In the genomic region with DNA sequence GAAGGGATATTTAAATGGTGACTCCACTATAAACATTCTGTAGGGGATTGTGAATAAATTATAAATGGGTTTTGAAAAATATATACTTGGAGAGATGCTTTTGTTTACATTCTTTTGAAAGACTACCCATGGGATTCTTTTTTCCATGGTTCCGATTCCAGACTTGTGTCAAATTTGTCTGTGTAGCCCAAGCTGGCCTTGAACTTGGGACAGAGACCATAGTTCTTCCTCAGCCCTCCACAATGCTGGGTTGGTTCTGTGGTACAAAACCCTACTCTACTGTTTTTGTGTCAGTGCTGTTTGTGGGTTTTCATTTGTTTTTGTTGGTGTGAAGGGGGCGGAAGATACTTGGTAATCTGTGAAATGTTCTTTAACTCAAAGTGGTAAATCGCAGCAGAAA, we compare ENCODE assay signal across 8 mouse cellular contexts. TPM values are rescaled to one million over a fixed set of nuclear protein-coding genes. Genes with fewer than 3 reads are reported as not detected.
DNase-seq lines count a peak whose midpoint lies in the region; ATAC-seq and TF ChIP-seq lines count a peak whose summit lies in the region.

No protein-coding gene starts in this region.

- peak overlapping the region; percentile 71; the same call in 1 of the 2 replicates for H3K27ac ChIP-seq in testis, adult 2 months (ENCODE audit: control insufficient read depth, insufficient read depth, low read depth, low read length)
- H3K27ac ChIP-seq in liver, embryonic 11.5 days (ENCODE audit: low read depth, low read length): peak overlapping the region; percentile 98

- whole genome bisulfite sequencing in liver, embryonic 11.5 days: 38% methylated on average over 3 of the region's 3 CpGs

- peaks cover 55% of the 10 kb centered on the region for H3K36me3 ChIP-seq in erythroblast, embryonic 14.5 days (ENCODE audit: control insufficient read depth)
- H3K36me3 ChIP-seq in testis, adult 2 months (ENCODE audit: control insufficient read depth, insufficient read depth, low read length): no peaks in the 10 kb centered on the region
- no peaks in the 10 kb centered on the region for H3K36me3 ChIP-seq in liver, embryonic 11.5 days (ENCODE audit: control insufficient read depth, insufficient read depth, low read length)

- peaks cover 59% of the 10 kb centered on the region for H3K4me1 ChIP-seq in erythroblast, embryonic 14.5 days (ENCODE audit: control insufficient read depth)
- H3K4me1 ChIP-seq in testis, adult 2 months (ENCODE audit: control insufficient read depth, insufficient read depth, low read length): peaks cover 2% of the 10 kb centered on the region; the same call in 1 of the 2 replicates
- H3K4me1 ChIP-seq in liver, embryonic 11.5 days (replicated peaks; ENCODE audit: control insufficient read depth, insufficient read depth, low read length): peaks cover 26% of the 10 kb centered on the region

- H3K4me3 ChIP-seq in erythroblast, embryonic 14.5 days (replicated peaks): peak overlapping the region; percentile 100
- peak overlapping the region; percentile 79; the same call in 1 of the 2 replicates for H3K4me3 ChIP-seq in testis, adult 2 months (ENCODE audit: control insufficient read depth, low read depth, low read length)
- H3K4me3 ChIP-seq in liver, embryonic 11.5 days (ENCODE audit: low read depth, low read length): peak overlapping the region; percentile 98

- no peak for TF ChIP-seq CTCF in testis, adult 2 months (IDR thresholded peaks at IDR 0.05; ENCODE audit: control insufficient read depth, insufficient read depth, insufficient replicate concordance, low read depth, low read length)

- H3K4me2 ChIP-seq in liver, embryonic 11.5 days: peak overlapping the region; percentile 83

- no peak for ATAC-seq in erythroblast, adult 5-6 weeks (replicated peaks; ENCODE audit: low FRiP score, poor library complexity, severe bottlenecking)
- no peak for ATAC-seq in liver, embryonic 11.5 days (replicated peaks; ENCODE audit: low FRiP score)
- no peak for ATAC-seq in activated CD4-positive, CD25-positive, alpha-beta regulatory T cell, adult 4 months

- DNase-seq in testis, postnatal 10 days (ENCODE audit: low spot score): no peak
- no peak for DNase-seq in liver, embryonic 11.5 days (ENCODE audit: low spot score)
- DNase-seq in adrenal gland, adult 2 months: no peak
- DNase-seq in cerebellum, postnatal 36 days: no peak

- peak overlapping the region; percentile 98 for H3K9ac ChIP-seq in liver, embryonic 11.5 days (ENCODE audit: low read depth, low read length)

- no peaks in the 10 kb centered on the region for H3K27me3 ChIP-seq in erythroblast, embryonic 14.5 days (ENCODE audit: control insufficient read depth)
- no peaks in the 10 kb centered on the region for H3K27me3 ChIP-seq in testis, adult 2 months (ENCODE audit: control insufficient read depth, insufficient read depth, low read length)
- H3K27me3 ChIP-seq in liver, embryonic 11.5 days (replicated peaks; ENCODE audit: control insufficient read depth, insufficient read depth, low read length): no peaks in the 10 kb centered on the region

- no peak for TF ChIP-seq POLR2A in testis, adult 2 months (IDR thresholded peaks at IDR 0.05; ENCODE audit: control insufficient read depth, low read depth, low read length)

- no peaks in the 10 kb centered on the region for H3K9me3 ChIP-seq in erythroblast, embryonic 14.5 days (ENCODE audit: control insufficient read depth, low read length)
- H3K9me3 ChIP-seq in liver, embryonic 11.5 days (ENCODE audit: control insufficient read depth, low read length): no peaks in the 10 kb centered on the region

RNA-seq across cellular contexts. Expression of gene Picalm, which starts 2.3 kb away (rescaled TPM):
- 29.3 and 37.6 TPM in 2 replicates for polyA plus RNA-seq in erythroblast, embryonic 14.5 days (2012)
- 800 and 869 TPM in 2 replicates for total RNA-seq in erythroblast, adult 5-6 weeks (2015; ENCODE audit: low replicate concordance)
- total RNA-seq in erythroblast, adult 5-6 weeks (2017; ENCODE audit: low replicate concordance): 1,037 and 1,102 TPM in 2 replicates
- polyA plus RNA-seq in testis, adult 2 months (2012; rRNA removed): 79.7 and 84.5 TPM in 2 replicates
- 62.6 and 65.9 TPM in 2 replicates for polyA plus RNA-seq in liver, embryonic 11.5 days (2014; fragmentation: Nextera tagmentation; extraction: Ambion mirVana)
- total RNA-seq in adrenal gland, adult 2 months (2021): 100 to 1,000 TPM; 153 to 160 TPM
- 51.4 and 53.3 TPM in 2 replicates for polyA plus RNA-seq in adrenal gland, adult 2 months (2012; rRNA removed)
- polyA plus RNA-seq in activated CD4-positive, CD25-positive, alpha-beta regulatory T cell, adult 4 months (2017; shearing (Covaris generic)): 10 to 100 TPM; 49.7 to 85.7 TPM
